Mouse (Mus musculus) kidney, adult 9 months (tissue): Measurements from ENCODE around the gene Sh3bgrl3.
"Not testable (repeated sequence)": the region's sequence is repeated elsewhere in the genome, so short reads cannot be mapped to it uniquely, and the experiment has no call there.

Experiments used
- DNase-seq: peaks from one replicate; pipeline ENCODE4 v3.0.0; 2022

The Sh3bgrl3 gene

GRCm38 (mm10) chr4:134128221-134128982 lies at the start of gene Sh3bgrl3:
Sh3bgrl3 (minus strand) TSS chr4:134128789.
- peak; percentile 87 for DNase-seq

GRCm38 (mm10) chr4:134172391-134172790 lies 43.8 kb upstream of the Sh3bgrl3 start:
- no peak for DNase-seq

- no peak for DNase-seq
These were observed 38.3 kb upstream of the Sh3bgrl3 start for GRCm38 (mm10) chr4:134166906-134167305.

GRCm38 (mm10) chr4:134165548-134166465 lies 37.2 kb upstream of the Sh3bgrl3 start:
- DNase-seq = no peak

GRCm38 (mm10) chr4:134165024-134165423 lies 36.4 kb upstream of the Sh3bgrl3 start:
- no peak for DNase-seq

- DNase-seq = no peak
These were observed 36.0 kb upstream of the Sh3bgrl3 start for GRCm38 (mm10) chr4:134164591-134164990.

GRCm38 (mm10) chr4:134160071-134160470 lies 31.5 kb upstream of the Sh3bgrl3 start:
- peak; percentile 58 for DNase-seq

- DNase-seq = no peak
These were observed 30.2 kb upstream of the Sh3bgrl3 start for GRCm38 (mm10) chr4:134158774-134159173.

- DNase-seq = no peak
These were observed 29.0 kb upstream of the Sh3bgrl3 start for GRCm38 (mm10) chr4:134157558-134157957.

GRCm38 (mm10) chr4:134156744-134157143 lies 28.2 kb upstream of the Sh3bgrl3 start:
- DNase-seq = no peak

GRCm38 (mm10) chr4:134155961-134156465 lies 27.4 kb upstream of the Sh3bgrl3 start:
- DNase-seq = no peak

GRCm38 (mm10) chr4:134155531-134155930 lies 26.9 kb upstream of the Sh3bgrl3 start:
- DNase-seq = no peak

GRCm38 (mm10) chr4:134154354-134154753 lies 25.8 kb upstream of the Sh3bgrl3 start:
- peak; percentile 85 for DNase-seq

- peak; percentile 36 for DNase-seq
These were observed 25.1 kb upstream of the Sh3bgrl3 start for GRCm38 (mm10) chr4:134153656-134154055.

- DNase-seq = peak; percentile 72
These were observed 23.5 kb upstream of the Sh3bgrl3 start for GRCm38 (mm10) chr4:134152112-134152511.

- DNase-seq = no peak
These were observed 20.8 kb upstream of the Sh3bgrl3 start for GRCm38 (mm10) chr4:134149389-134149788.

GRCm38 (mm10) chr4:134144297-134144696 lies 15.7 kb upstream of the Sh3bgrl3 start:
- not testable (repeated sequence) for DNase-seq

- DNase-seq = no peak
These were observed 10.3 kb upstream of the Sh3bgrl3 start for GRCm38 (mm10) chr4:134138857-134139256.

GRCm38 (mm10) chr4:134136280-134136926 lies 7.8 kb upstream of the Sh3bgrl3 start:
- DNase-seq = no peak

- no peak for DNase-seq
These were observed 4.0 kb upstream of the Sh3bgrl3 start for GRCm38 (mm10) chr4:134132519-134133095.

- DNase-seq = no peak
These were observed 3.5 kb upstream of the Sh3bgrl3 start for GRCm38 (mm10) chr4:134132117-134132516.

GRCm38 (mm10) chr4:134129482-134129881 lies 893 bp upstream of the Sh3bgrl3 start:
- no peak for DNase-seq

GRCm38 (mm10) chr4:134128983-134129362 lies 384 bp upstream of the Sh3bgrl3 start:
- no peak for DNase-seq
